Mouse (Mus musculus) T-helper 2 cell (primary cell): Measurements from ENCODE around the gene Nudt16.
"Not testable (repeated sequence)": the region's sequence is repeated elsewhere in the genome, so short reads cannot be mapped to it uniquely, and the experiment has no call there.

Experiments
- in situ Hi-C: fragments of 300-600 bp; cut with MboI, MseI; formaldehyde crosslinking; loops from one replicate; pipeline ENCODE4 v1.15.1; 2025; ENCODE audit warnings: high pct_unique_total_duplicates

Gene Nudt16

GRCm38 (mm10) chr9:105131253-105132001 lies at the start of gene Nudt16:
Gene Nudt16 (minus strand): TSS chr9:105131824.
- in situ Hi-C loops, result loop anchor here (5.0 to 10.0 kb wide), 3 partner anchors 74 to 1747 kb away; no protein-coding TSS in a partner anchor

- in situ Hi-C loops, result no loop called here
Observed at GRCm38 (mm10) chr9:105144992-105145391, 13.4 kb upstream of the Nudt16 start, which contains the start of gene 1700080E11Rik. Gene 1700080E11Rik (minus strand): TSS chr9:105145092.

DNA sequence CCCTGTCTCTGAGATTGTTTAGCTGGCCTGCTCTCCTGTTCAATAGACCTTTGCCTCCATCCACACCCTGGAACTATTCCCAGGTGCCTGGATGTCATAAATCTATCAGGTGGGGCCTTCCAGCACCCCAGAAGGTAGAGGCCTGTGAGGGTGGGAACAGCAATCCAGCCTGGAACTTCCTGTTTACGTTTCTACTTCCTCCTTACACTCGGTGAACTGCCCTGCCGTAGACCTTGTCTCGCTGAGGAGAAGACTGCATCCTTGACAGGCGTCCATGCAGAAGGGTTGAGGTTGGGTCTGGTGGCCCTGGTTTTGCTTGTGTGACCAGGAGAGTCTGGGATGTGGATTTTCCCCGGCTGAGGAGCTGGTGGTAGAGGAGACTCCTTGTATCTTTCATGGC lies 7.6 kb upstream of the Nudt16 start:
- in situ Hi-C loops, result loop anchor here (10.0 kb wide), 1 partner anchor 1754 kb away; no protein-coding TSS in a partner anchor

DNA sequence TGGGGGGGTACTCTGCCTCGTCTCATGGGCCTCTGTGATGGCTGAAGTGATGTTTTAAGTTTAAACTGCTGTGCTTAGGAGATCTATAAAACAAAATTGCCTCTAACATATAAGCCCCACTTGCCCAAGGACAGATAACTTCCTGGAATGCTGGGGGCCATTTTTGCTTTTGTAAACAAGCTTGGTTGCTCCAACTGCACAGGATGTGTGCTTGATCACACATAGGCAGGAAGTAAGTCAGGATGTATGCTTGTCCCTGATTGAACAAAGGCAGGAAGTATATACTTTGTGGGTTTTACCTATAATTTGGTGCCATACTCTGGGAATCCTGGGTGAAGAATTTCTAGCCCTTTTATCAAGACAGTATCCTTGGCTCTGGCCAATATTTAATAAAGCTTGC lies 4.8 kb upstream of the Nudt16 start:
- in situ Hi-C loops, result loop anchor here (10.0 kb wide), 1 partner anchor 1752 kb away; no protein-coding TSS in a partner anchor

- in situ Hi-C loops, result loop anchor here (5.0 to 10.0 kb wide), 3 partner anchors 77 to 1750 kb away; no protein-coding TSS in a partner anchor
Observed at GRCm38 (mm10) chr9:105134536-105134935, 2.9 kb upstream of the Nudt16 start.

DNA sequence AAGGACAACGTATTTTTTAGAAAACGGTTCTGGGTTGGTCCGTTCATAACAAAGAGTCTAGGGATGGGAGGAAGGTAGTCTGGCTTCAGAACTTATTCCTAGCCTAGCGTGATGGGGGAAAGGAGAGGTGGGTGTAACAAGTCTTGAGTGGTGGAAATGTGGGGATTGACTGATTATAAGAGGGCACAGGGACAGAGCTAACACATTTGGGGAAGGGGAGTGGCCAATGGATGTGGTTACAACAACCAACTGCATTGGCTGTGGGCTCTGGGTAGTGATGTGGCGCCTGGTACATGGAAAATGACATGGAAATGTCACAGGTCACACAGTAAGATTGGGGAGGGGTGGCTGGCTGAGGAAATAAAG lies 361 bp upstream of the Nudt16 start:
- in situ Hi-C loops, result loop anchor here (5.0 to 10.0 kb wide), 3 partner anchors 75 to 1747 kb away; no protein-coding TSS in a partner anchor

DNA sequence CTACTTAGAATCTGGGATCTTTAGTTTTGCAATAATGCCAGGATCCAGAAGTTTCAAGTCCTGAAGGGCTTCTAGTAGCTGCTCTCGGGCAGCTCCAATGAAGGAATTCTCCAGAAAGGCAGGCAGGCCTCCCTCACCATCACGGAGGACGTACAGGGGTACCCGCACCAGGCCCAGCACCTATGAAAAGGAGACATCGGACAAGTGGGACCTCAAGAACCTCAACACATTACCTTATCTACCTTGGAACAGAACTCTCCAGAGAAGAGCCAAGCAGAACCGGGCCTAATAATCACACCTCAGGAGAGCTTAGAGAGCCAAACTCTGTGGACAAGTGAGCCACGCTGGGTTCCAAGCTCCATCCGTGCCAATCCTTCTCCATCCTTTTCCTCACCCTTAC lies 1.3 kb downstream of the Nudt16 start:
- in situ Hi-C loops, result loop anchor here (5.0 to 10.0 kb wide), 3 partner anchors 73 to 1746 kb away; no protein-coding TSS in a partner anchor

DNA sequence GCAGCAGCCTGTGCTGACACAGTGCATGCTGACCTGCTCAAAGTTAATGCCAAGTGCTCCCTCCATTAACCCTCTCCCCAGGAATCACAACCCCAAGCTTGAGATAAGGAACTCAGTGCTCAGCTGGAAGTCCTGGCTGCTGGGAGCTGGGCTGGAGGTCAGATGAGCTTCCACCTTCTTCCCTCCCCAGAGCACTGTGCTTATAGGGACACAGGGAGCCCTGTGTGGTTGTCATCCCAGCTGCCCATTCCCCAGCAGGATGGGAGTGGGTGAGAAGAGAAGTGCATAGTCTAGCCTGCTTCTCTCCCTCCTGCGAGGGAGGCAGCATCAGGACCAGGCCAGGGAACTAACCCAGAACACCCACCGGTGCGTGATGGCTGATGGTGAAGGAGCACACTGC lies 6.4 kb downstream of the Nudt16 start:
- in situ Hi-C loops, result not testable (repeated sequence)

- in situ Hi-C loops, result no loop called here
Observed at GRCm38 (mm10) chr9:105103893-105104292, 27.7 kb downstream of the Nudt16 start.

DNA sequence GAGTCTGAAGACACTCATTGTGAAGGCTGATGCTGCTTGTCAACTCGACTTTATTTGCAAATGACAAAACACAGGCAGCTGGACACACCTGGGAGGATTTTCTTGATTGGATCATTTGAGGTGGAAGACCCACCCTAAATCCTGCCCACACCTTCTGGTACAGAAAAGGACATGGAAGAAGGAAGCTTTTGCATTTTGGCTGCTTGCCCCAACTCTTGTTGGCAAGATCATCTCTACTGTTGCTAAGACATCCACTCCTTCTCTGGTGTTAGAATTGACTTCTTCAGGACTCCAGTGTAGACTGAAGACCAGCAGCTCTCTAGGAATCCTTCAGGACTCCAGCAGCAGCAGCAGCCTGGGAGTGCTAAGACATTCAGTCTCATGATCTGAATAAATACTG lies 29.7 kb downstream of the Nudt16 start:
- in situ Hi-C loops, result no loop called here

DNA sequence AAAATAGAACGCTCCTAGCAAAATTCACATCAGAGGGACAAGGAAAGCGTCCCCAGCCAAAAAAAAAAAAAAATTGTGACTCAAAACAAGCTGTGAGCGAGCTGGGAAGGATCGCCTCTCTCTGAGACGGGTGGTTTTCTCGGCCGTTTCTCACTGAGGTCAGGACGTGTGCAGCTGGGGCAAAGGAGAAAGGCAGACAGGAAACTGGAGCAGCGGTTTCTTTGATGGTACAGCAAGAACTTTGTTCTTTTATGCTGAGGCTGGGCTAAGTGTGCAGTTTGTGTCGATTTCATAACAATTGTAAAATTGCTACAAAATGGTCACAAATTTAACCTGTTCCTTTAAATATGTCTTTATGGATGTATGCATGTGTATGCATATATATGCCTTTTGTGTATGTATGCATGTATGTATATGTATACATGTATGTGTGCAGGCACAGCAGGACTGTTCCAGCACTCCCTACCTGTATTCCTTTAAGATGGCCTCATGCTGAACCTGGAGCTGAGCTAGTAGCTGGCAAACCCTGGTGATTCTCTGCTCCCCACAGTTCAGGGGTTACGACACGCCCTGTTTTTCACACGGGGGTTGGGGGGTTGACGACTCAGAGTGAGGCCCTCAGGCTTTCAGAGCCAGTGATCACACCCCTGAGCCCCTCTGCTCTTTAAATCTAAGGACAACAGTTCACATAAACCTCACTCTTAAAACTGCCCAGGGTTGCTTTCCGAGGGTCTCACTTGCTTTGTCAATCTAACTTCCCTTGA lies 30.6 kb downstream of the Nudt16 start:
- in situ Hi-C loops, result no loop called here

GRCm38 (mm10) chr9:105080246-105080645 lies 51.4 kb downstream of the Nudt16 start:
- in situ Hi-C loops, result no loop called here
